Mouse (Mus musculus) intestine, embryonic 16.5 days (tissue): ENCODE results near the gene Tmem41b. TPM values are rescaled to one million over a fixed set of nuclear protein-coding genes. Genes with fewer than 3 reads are reported as not detected.

Source experiments
- ATAC-seq: fragments of 200-750 bp; cut with Nextera tagmentation; 2 replicates; pipeline ENCODE4 v1.8.0; 2017; ENCODE audit warnings: moderate TSS enrichment, moderate library complexity
- H3K27ac ChIP-seq: fragments of 300-500 bp; sonication (generic); 2 replicates; pipeline ENCODE4 v1.5.1; 2014; ENCODE audit warnings: mild to moderate bottlenecking, low read length
- H3K27me3 ChIP-seq: fragments of 300-500 bp; sonication (generic); replicated peaks from 2 replicates; pipeline ENCODE4 v1.6.1; 2014; ENCODE audit warnings: low read length, control low read depth, mixed read lengths; ENCODE audit not compliant: control insufficient read depth, insufficient read depth
- H3K36me3 ChIP-seq: fragments of 300-500 bp; sonication (generic); 2 replicates; pipeline ENCODE4 v1.6.1; 2014; ENCODE audit warnings: low read length, control low read depth; ENCODE audit not compliant: control insufficient read depth, insufficient read depth
- H3K4me1 ChIP-seq: fragments of 300-500 bp; sonication (generic); 2 replicates; pipeline ENCODE4 v1.6.1; 2014; ENCODE audit warnings: low read length, control low read depth, mixed read lengths; ENCODE audit not compliant: control insufficient read depth, insufficient read depth
- H3K4me2 ChIP-seq: fragments of 300-500 bp; sonication (generic); 2 replicates; pipeline ENCODE4 v1.6.1; 2014; ENCODE audit warnings: low read depth, low read length, control low read depth
- H3K4me3 ChIP-seq: fragments of 300-500 bp; sonication (generic); 2 replicates; pipeline ENCODE4 v1.5.1; 2014; ENCODE audit warnings: mild to moderate bottlenecking, low read length
- H3K9ac ChIP-seq: fragments of 300-500 bp; sonication (generic); 2 replicates; pipeline ENCODE4 v1.6.1; 2014; ENCODE audit warnings: low read depth, low read length
- H3K9me3 ChIP-seq: fragments of 300-500 bp; sonication (generic); 2 replicates; pipeline ENCODE4 v1.6.1; 2016; ENCODE audit warnings: low read length, control low read depth; ENCODE audit not compliant: control insufficient read depth
- WGBS: fragments of 180-500 bp; shearing (Covaris S2); extraction: QIAGEN DNeasy Blood & Tissue Kit; methylation state at CpG from one replicate; pipeline ENCODE4 v1.1.7; 2014; 5-methylcytosine and 5-hydroxymethylcytosine counted together
- polyA plus RNA-seq: library from polyadenylated mRNA; unstranded; fragments of >200 nt; fragmentation: Nextera tagmentation; extraction: Ambion mirVana; gene quantifications from 2 replicates; pipeline ENCODE4 v1.2.1, GENCODE M21; 2015

Tmem41b gene
- polyA plus RNA-seq, 1 experiment from 2014 or later = 88.6 TPM

- no peaks in the 10 kb centered on the region for H3K27me3 ChIP-seq
Measured at GRCm38 (mm10) chr7:109963707-109964106, 23.0 kb downstream of the Tmem41b start.

DNA sequence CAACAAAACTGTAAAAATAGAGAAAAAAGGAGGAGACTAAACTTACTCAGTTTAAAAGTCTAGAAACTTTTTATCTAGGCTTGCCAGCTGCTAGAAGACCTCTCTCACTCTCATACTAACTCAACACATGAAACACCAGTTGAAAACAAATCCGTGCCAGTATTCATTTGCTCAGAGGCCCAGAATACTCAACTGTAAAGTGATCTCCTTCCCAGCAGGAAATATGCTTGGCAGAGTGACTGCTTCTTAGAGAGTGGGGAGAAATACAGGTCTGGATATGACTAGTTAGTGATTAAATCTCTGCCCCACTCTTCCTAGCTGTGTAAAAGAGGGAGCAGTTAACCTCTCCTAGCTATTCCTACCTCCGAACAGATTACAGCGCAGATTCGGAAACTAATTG, 24.1 kb downstream of the Tmem41b start:
- no peak overlapping the region for H3K9ac ChIP-seq
- ATAC-seq = no peak
- no peaks in the 10 kb centered on the region for H3K36me3 ChIP-seq
- no peak overlapping the region for H3K27ac ChIP-seq
- no peaks in the 10 kb centered on the region for H3K27me3 ChIP-seq
- WGBS = 70% methylated on average over 4 of the region's 4 CpGs
- H3K4me1 ChIP-seq = peaks cover 15% of the 10 kb centered on the region; the same call in 1 of the 2 replicates
- H3K4me2 ChIP-seq = no peak overlapping the region
- no peak overlapping the region for H3K4me3 ChIP-seq
- H3K9me3 ChIP-seq = no peaks in the 10 kb centered on the region

More at GRCm38 (mm10) chr7:109963707-109964106, 23.0 kb downstream of the Tmem41b start:
- Histone ChIP-seq H3K4me3 (no peak overlapping the region), H3K27ac (no peak overlapping the region), H3K36me3 (no peaks in the 10 kb centered on the region), H3K4me1 (peaks cover 18% of the 10 kb centered on the region), H3K9ac (no peak overlapping the region), H3K9me3 (no peaks in the 10 kb centered on the region), H3K4me2 (no peak overlapping the region)
- 93% methylated on average over 4 of the region's 4 CpGs for WGBS
- no peak for ATAC-seq

GRCm38 (mm10) chr7:109961570-109961969, 25.2 kb downstream of the Tmem41b start:
- no peak overlapping the region for H3K4me3 ChIP-seq
- no peak overlapping the region for H3K9ac ChIP-seq
- peaks cover 15% of the 10 kb centered on the region; the same call in 1 of the 2 replicates for H3K4me1 ChIP-seq
- no peak overlapping the region for H3K4me2 ChIP-seq
- no peak overlapping the region for H3K27ac ChIP-seq
- ATAC-seq = no peak
- WGBS = 75% methylated on average over 2 of the region's 2 CpGs
- no peaks in the 10 kb centered on the region for H3K27me3 ChIP-seq
- H3K9me3 ChIP-seq = no peaks in the 10 kb centered on the region
- H3K36me3 ChIP-seq = no peaks in the 10 kb centered on the region

- H3K4me2 ChIP-seq = peak overlapping the region; percentile 72
- H3K9me3 ChIP-seq = no peaks in the 10 kb centered on the region
- 10% methylated on average over 13 of the region's 13 CpGs for WGBS
- no peaks in the 10 kb centered on the region for H3K27me3 ChIP-seq
- H3K4me3 ChIP-seq = peak overlapping the region; percentile 81
- no peaks in the 10 kb centered on the region for H3K36me3 ChIP-seq
- ATAC-seq = peak; percentile 7; the same call in 1 of the 2 replicates
- peaks cover 16% of the 10 kb centered on the region for H3K4me1 ChIP-seq
- H3K9ac ChIP-seq = peak overlapping the region; percentile 94
- H3K27ac ChIP-seq = peak overlapping the region; percentile 89
Measured at GRCm38 (mm10) chr7:109960613-109961154, 26.0 kb downstream of the Tmem41b start.

GRCm38 (mm10) chr7:109959716-109960612, 26.8 kb downstream of the Tmem41b start, which contains the start of gene Dennd5a:
TSS of gene Dennd5a (minus strand) at chr7:109960470.
- Histone ChIP-seq H3K9ac (peak within 1 kb of the TSS; percentile 94), H3K27me3 (no peaks in the 10 kb centered on the region), H3K4me3 (peak within 1 kb of the TSS; percentile 81), H3K4me2 (peak within 1 kb of the TSS; percentile 72), H3K27ac (peak within 1 kb of the TSS; percentile 89), H3K36me3 (no peaks in the 10 kb centered on the region), H3K4me1 (peaks cover 22% of the 10 kb centered on the region), H3K9me3 (no peaks in the 10 kb centered on the region)
- peak; percentile 92 for ATAC-seq
- WGBS = under 1% methylated on average over 92 of the region's 107 CpGs

- Histone ChIP-seq H3K9me3 (no peaks in the 10 kb centered on the region), H3K4me2 (peak overlapping the region; percentile 72), H3K27ac (peak overlapping the region; percentile 89), H3K27me3 (no peaks in the 10 kb centered on the region), H3K4me3 (peak overlapping the region; percentile 81), H3K36me3 (no peaks in the 10 kb centered on the region), H3K9ac (peak overlapping the region; percentile 94), H3K4me1 (peaks cover 30% of the 10 kb centered on the region)
- WGBS = 8% methylated on average over 18 of the region's 18 CpGs
- ATAC-seq = peak; percentile 23; the same call in 1 of the 2 replicates
Measured at GRCm38 (mm10) chr7:109958843-109959715, 27.6 kb downstream of the Tmem41b start.

DNA sequence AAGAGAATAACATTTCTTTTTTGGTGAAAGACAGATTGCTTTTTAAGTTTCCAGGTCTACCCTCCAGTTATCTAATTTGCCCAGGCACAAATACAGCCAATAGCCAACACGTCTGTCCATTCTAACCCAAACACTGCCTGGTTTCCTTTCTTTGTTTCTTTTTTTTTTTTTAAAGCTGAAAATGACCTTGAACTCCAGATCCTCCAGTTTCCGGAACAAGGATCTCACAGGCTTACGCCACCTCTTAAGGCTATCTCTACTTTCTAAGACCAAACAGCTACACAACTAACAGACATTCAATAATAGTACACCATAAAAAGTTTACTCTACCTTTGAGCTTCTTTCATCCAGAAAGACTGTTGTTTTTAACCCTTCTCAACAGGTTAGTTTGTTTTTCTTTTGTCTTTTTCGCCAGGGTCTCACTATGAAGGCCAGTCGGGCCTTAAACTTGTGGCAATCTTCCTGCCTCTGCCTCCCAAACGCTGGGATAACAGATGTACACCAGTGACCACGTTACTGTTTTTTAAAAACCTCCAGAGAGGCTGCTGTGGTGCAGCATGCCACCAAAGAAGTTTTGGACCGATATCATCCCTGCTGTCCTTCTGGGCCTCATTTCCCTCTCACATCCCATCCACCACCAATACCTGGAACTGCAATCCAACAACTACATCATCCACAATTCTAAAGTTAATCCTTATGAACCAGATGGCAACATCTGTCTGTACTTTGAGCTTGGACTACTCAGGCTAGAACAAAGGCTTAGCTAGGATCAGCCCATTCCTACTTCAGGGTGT, 28.5 kb downstream of the Tmem41b start:
- H3K27ac ChIP-seq = no peak overlapping the region
- 66% methylated on average over 8 of the region's 8 CpGs for WGBS

GRCm38 (mm10) chr7:109954622-109955401, 31.9 kb downstream of the Tmem41b start:
- 51% methylated on average over 6 of the region's 6 CpGs for WGBS
- peak; percentile 50 for ATAC-seq

More for the DNA sequence above, 28.5 kb downstream of the Tmem41b start:
- Histone ChIP-seq H3K4me2 (peak overlapping the region; percentile 72), H3K4me1 (peaks cover 30% of the 10 kb centered on the region), H3K36me3 (no peaks in the 10 kb centered on the region), H3K4me3 (peak overlapping the region; percentile 81), H3K9me3 (no peaks in the 10 kb centered on the region), H3K9ac (peak overlapping the region; percentile 5; the same call in 1 of the 2 replicates), H3K27me3 (no peaks in the 10 kb centered on the region)
- ATAC-seq = no peak

More at GRCm38 (mm10) chr7:109954622-109955401, 31.9 kb downstream of the Tmem41b start:
- H3K9me3 ChIP-seq = no peaks in the 10 kb centered on the region
- H3K27ac ChIP-seq = 0 out of 2 replicates have a peak overlapping the region, but pooled peaks have one; percentile 36
- no peak overlapping the region for H3K4me3 ChIP-seq
- no peaks in the 10 kb centered on the region for H3K36me3 ChIP-seq
- no peak overlapping the region for H3K9ac ChIP-seq
- no peak overlapping the region for H3K4me2 ChIP-seq
- H3K4me1 ChIP-seq = peaks cover 25% of the 10 kb centered on the region
- H3K27me3 ChIP-seq = no peaks in the 10 kb centered on the region
